Mouse (Mus musculus) kidney, adult 2 months (tissue): Measurements from ENCODE around the gene Dgkb.

Experiments
- CTCF ChIP-seq: fragments of 200-500 bp; conservative IDR thresholded peaks from 2 replicates; pipeline ENCODE4 v1.5.1; 2011; ENCODE audit warnings: low read depth, mild to moderate bottlenecking, control low read depth, low read length, moderate library complexity, mixed read lengths; ENCODE audit not compliant: insufficient read depth, insufficient read length
- POLR2A ChIP-seq: fragments of 200-500 bp; IDR thresholded peaks from one replicate; pipeline ENCODE4 v1.6.1; 2011; ENCODE audit warnings: low read depth, low read length, control low read depth

- TF ChIP-seq CTCF (no peak), POLR2A (no peak)
Measured at GRCm38 (mm10) chr12:38268856-38269255, 451.3 kb downstream of the Dgkb start.
